Mouse (Mus musculus) liver, embryonic 11.5 days (tissue): ENCODE data around the gene Naif1. TPM values are rescaled to one million over a fixed set of nuclear protein-coding genes. Genes with fewer than 3 reads are reported as not detected.

Experiments used
- ATAC-seq: fragments of 200-750 bp; cut with Nextera tagmentation; replicated peaks from 2 replicates; pipeline ENCODE4 v1.8.0; 2017; ENCODE audit warnings: moderate number of reproducible peaks, mild to moderate bottlenecking, moderate TSS enrichment, moderate library complexity; ENCODE audit not compliant: low FRiP score
- DNase-seq: peaks from one replicate; pipeline ENCODE4 v3.0.0-alpha.2; 2017; ENCODE audit warnings: low spot score
- H3K27ac ChIP-seq: fragments of 300-500 bp; sonication (generic); 2 replicates; pipeline ENCODE4 v1.5.1; 2014; ENCODE audit warnings: mild to moderate bottlenecking, low read depth, low read length, control low read depth
- H3K27me3 ChIP-seq: fragments of 300-500 bp; sonication (generic); replicated peaks from 2 replicates; pipeline ENCODE4 v1.6.1; 2014; ENCODE audit warnings: low read length, mixed read lengths; ENCODE audit not compliant: control insufficient read depth, insufficient read depth
- H3K36me3 ChIP-seq: fragments of 300-500 bp; sonication (generic); 2 replicates; pipeline ENCODE4 v1.6.1; 2014; ENCODE audit warnings: mild to moderate bottlenecking, low read length, moderate library complexity, mixed read lengths; ENCODE audit not compliant: control insufficient read depth, insufficient read depth
- H3K4me1 ChIP-seq: fragments of 300-500 bp; sonication (generic); replicated peaks from 2 replicates; pipeline ENCODE4 v1.6.1; 2014; ENCODE audit warnings: low read length, mixed read lengths; ENCODE audit not compliant: control insufficient read depth, insufficient read depth
- H3K4me2 ChIP-seq: fragments of 300-500 bp; sonication (generic); 2 replicates; pipeline ENCODE4 v1.6.1; 2014; ENCODE audit warnings: mild to moderate bottlenecking, control low read depth, moderate library complexity
- H3K4me3 ChIP-seq: fragments of 300-500 bp; sonication (generic); 2 replicates; pipeline ENCODE4 v1.5.1; 2014; ENCODE audit warnings: low read depth, low read length, control low read depth
- H3K9ac ChIP-seq: fragments of 300-500 bp; sonication (generic); 2 replicates; pipeline ENCODE4 v1.6.1; 2014; ENCODE audit warnings: low read depth, low read length, control low read depth
- H3K9me3 ChIP-seq: fragments of 300-500 bp; sonication (generic); 2 replicates; pipeline ENCODE4 v1.6.1; 2016; ENCODE audit warnings: low read length, inconsistent platforms, mixed read lengths; ENCODE audit not compliant: control insufficient read depth
- WGBS: fragments of 180-500 bp; shearing (Covaris S2); extraction: QIAGEN DNeasy Blood & Tissue Kit; methylation state at CpG from one replicate; pipeline ENCODE4 v1.1.7; 2014; 5-methylcytosine and 5-hydroxymethylcytosine counted together
- polyA plus RNA-seq: library from polyadenylated mRNA; unstranded; fragments of >200 nt; fragmentation: Nextera tagmentation; extraction: Ambion mirVana; gene quantifications from 2 replicates; pipeline ENCODE4 v1.2.1, GENCODE M21; 2014

The Naif1 gene
- polyA plus RNA-seq, 1 experiment from 2014 or later = 5.4 TPM

GRCm38 (mm10) chr2:32423481-32424331 lies 26.6 kb upstream of the Naif1 start:
- Histone ChIP-seq H3K4me1 (peaks cover 49% of the 10 kb centered on the region), H3K9ac (peak overlapping the region; percentile 49; the same call in 1 of the 2 replicates), H3K27ac (peak overlapping the region; percentile 45; the same call in 1 of the 2 replicates), H3K27me3 (no peaks in the 10 kb centered on the region), H3K36me3 (peaks cover 7% of the 10 kb centered on the region), H3K4me2 (peak overlapping the region; percentile 87), H3K4me3 (peak overlapping the region; percentile 38), H3K9me3 (no peaks in the 10 kb centered on the region)
- 7% methylated on average over 14 of the region's 14 CpGs for WGBS
- DNase-seq (peak; percentile 47), ATAC-seq (peak; percentile 89)

GRCm38 (mm10) chr2:32424796-32425195 lies 25.5 kb upstream of the Naif1 start:
- 45% methylated on average over 3 of the region's 3 CpGs for WGBS
- H3K9ac ChIP-seq = 0 out of 2 replicates have a peak overlapping the region, but pooled peaks have one; percentile 3
- H3K36me3 ChIP-seq = peaks cover 3% of the 10 kb centered on the region; the same call in 1 of the 2 replicates
- no peak overlapping the region; the same call in 1 of the 2 replicates for H3K4me2 ChIP-seq
- peaks cover 55% of the 10 kb centered on the region for H3K4me1 ChIP-seq
- ATAC-seq (no peak), DNase-seq (no peak)
- no peak overlapping the region for H3K4me3 ChIP-seq
- peak overlapping the region; percentile 69 for H3K27ac ChIP-seq
- no peaks in the 10 kb centered on the region for H3K27me3 ChIP-seq
- no peaks in the 10 kb centered on the region for H3K9me3 ChIP-seq

GRCm38 (mm10) chr2:32425568-32425967 lies 24.7 kb upstream of the Naif1 start:
- Histone ChIP-seq H3K4me1 (peaks cover 60% of the 10 kb centered on the region), H3K36me3 (no peaks in the 10 kb centered on the region), H3K9ac (no peak overlapping the region), H3K9me3 (no peaks in the 10 kb centered on the region), H3K4me3 (no peak overlapping the region), H3K4me2 (no peak overlapping the region), H3K27ac (peak overlapping the region; percentile 32; the same call in 1 of the 2 replicates), H3K27me3 (no peaks in the 10 kb centered on the region)
- 65% methylated on average over 5 of the region's 5 CpGs for WGBS
- ATAC-seq (no peak), DNase-seq (no peak)

GRCm38 (mm10) chr2:32426141-32426540 lies 24.1 kb upstream of the Naif1 start:
- no peak for ATAC-seq
- 100% methylated on average over 1 of the region's 1 CpGs for WGBS
- no peak overlapping the region for H3K27ac ChIP-seq

DNA sequence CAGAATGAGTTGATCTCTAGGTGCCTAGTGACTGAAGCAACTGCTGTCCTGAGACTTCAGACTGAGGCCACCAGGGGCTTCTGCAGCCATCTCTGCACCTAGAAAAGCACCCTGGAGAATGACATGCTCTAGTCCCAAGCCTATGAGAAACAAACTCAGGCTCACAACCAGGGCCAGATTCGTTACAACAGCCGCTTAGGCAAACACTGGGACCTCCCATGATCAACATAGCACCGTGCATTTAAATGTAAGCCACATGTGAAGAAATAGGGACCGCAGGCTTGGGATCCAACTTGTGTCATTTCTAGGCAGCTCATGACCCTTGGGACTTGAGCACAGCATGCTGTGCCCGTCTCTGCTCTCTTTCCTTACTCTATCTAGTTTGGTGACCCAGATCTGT lies 22.5 kb upstream of the Naif1 start:
- Histone ChIP-seq H3K4me1 (peaks cover 57% of the 10 kb centered on the region), H3K27ac (no peak overlapping the region), H3K9ac (no peak overlapping the region), H3K36me3 (no peaks in the 10 kb centered on the region), H3K9me3 (no peaks in the 10 kb centered on the region), H3K4me2 (no peak overlapping the region), H3K27me3 (no peaks in the 10 kb centered on the region), H3K4me3 (no peak overlapping the region)
- ATAC-seq (no peak), DNase-seq (no peak)
- 84% methylated on average over 5 of the region's 5 CpGs for WGBS

More at GRCm38 (mm10) chr2:32426141-32426540, 24.1 kb upstream of the Naif1 start:
- Histone ChIP-seq H3K4me2 (no peak overlapping the region), H3K4me1 (peaks cover 63% of the 10 kb centered on the region), H3K36me3 (no peaks in the 10 kb centered on the region), H3K4me3 (no peak overlapping the region), H3K27me3 (no peaks in the 10 kb centered on the region), H3K9ac (no peak overlapping the region), H3K9me3 (no peaks in the 10 kb centered on the region)
- DNase-seq = no peak

DNA sequence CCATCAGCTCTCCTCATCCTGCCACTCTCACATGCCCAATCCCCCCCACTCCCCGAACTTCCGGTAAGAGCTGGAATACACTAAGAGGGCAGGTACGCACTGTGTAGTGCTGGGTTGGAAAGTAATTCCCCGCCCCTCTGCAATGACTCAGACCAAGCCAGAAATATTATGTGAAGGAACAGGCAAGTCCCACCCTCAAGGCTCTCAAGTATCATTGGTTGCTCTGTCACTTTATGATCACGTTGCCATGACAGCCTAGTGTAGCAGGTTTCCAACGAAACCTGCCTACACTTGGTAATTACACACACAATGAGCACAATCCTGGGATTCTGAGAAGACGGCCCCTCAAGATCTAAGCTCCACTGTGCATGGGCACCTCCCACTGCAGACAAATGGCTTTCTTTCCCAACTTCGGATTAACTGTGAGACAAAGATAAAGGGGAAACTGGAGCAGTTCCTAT lies 22.0 kb upstream of the Naif1 start:
- Histone ChIP-seq H3K9ac (no peak overlapping the region), H3K36me3 (no peaks in the 10 kb centered on the region), H3K4me3 (no peak overlapping the region), H3K9me3 (no peaks in the 10 kb centered on the region), H3K4me2 (no peak overlapping the region), H3K27me3 (no peaks in the 10 kb centered on the region), H3K27ac (no peak overlapping the region), H3K4me1 (peaks cover 51% of the 10 kb centered on the region)
- WGBS = 63% methylated on average over 8 of the region's 8 CpGs
- ATAC-seq = no peak
- no peak for DNase-seq

- H3K27ac ChIP-seq = no peak overlapping the region
- no peaks in the 10 kb centered on the region for H3K27me3 ChIP-seq
- ATAC-seq (peak; percentile 43; the same call in 1 of the 2 replicates), DNase-seq (no peak)
- H3K9ac ChIP-seq = no peak overlapping the region
- no peaks in the 10 kb centered on the region for H3K36me3 ChIP-seq
- H3K9me3 ChIP-seq = no peaks in the 10 kb centered on the region
- no peak overlapping the region for H3K4me2 ChIP-seq
- H3K4me3 ChIP-seq = no peak overlapping the region
- peaks cover 42% of the 10 kb centered on the region for H3K4me1 ChIP-seq
- 59% methylated on average over 4 of the region's 4 CpGs for WGBS
Observed at GRCm38 (mm10) chr2:32429215-32429891, 20.9 kb upstream of the Naif1 start.

GRCm38 (mm10) chr2:32430701-32431676 lies 19.3 kb upstream of the Naif1 start:
- peak; percentile 73 for DNase-seq

More at GRCm38 (mm10) chr2:32430701-32431676, 19.3 kb upstream of the Naif1 start:
- no peak for ATAC-seq
- peak overlapping the region; percentile 36 for H3K4me3 ChIP-seq
- H3K27ac ChIP-seq = peak overlapping the region; percentile 29; the same call in 1 of the 2 replicates
- no peaks in the 10 kb centered on the region for H3K9me3 ChIP-seq
- peaks cover 29% of the 10 kb centered on the region for H3K4me1 ChIP-seq
- peak overlapping the region; percentile 60 for H3K4me2 ChIP-seq
- H3K9ac ChIP-seq = peak overlapping the region; percentile 45; the same call in 1 of the 2 replicates
- no peaks in the 10 kb centered on the region for H3K36me3 ChIP-seq
- WGBS = 35% methylated on average over 18 of the region's 18 CpGs
- H3K27me3 ChIP-seq = no peaks in the 10 kb centered on the region
